Mouse (Mus musculus): Measurements from ENCODE around the gene 1700025C18Rik. TPM values are rescaled to one million over a fixed set of nuclear protein-coding genes. Genes with fewer than 3 reads are reported as not detected.
A peak's percentile ranks its signal among the peaks of the same experiment; 100 is the strongest.

Gene 1700025C18Rik
- polyA plus RNA-seq, 1 experiment from 2014 or later, result not detected

DNA sequence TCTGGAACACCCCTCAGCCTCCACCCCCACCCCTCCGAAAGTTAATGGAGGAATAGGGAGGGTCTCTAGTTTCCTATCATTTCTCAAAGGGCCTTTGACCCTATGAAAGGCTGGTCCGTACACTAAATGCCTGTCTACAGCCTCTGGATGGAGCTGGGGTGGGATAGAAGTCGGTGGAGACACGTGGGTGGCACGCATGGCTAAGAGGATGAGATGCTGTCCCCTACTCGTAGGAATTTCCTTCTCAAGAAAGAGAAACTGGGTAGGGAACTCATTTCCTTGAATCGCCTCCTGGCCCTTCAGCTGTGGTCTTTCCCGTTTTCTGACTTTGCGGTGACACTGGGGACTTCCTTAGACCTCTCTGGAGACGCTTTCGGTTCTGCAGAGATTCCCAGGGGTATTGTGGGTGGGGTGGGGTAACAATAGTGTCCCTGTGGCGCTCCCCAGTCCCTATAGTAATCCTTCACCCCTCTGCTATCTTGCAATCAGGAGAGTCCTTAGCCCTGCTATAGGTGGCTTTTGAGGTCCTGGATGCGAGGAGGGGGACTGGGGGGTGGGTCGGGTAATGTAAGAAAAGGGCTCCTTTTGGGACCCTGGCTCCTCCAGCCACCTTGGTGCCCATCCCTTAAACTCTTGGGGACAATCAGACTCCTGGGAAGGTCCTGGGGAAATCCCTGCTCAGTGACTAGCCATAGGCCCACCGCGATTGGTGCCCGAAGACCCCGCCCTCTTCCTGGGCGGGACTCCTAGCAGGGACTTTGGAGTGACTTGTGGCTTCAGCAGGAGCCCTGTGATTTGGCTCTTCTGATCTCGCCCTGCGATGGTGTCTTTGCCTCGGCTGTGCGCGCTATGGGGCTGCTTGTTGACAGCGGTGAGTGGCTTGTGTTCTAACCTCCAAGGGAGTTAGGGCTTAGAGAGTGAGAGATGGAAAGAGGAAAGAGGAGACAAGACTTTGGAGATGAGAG is 35.4 kb downstream of the 1700025C18Rik start, which contains the start of gene Cd40:
Cd40 (plus strand) TSS at position 740 of the 965 bp plus-strand sequence.
- no peaks in the 10 kb centered on the region for H3K36me3 ChIP-seq
- H3K27me3 ChIP-seq, result peaks cover 41% of the 10 kb centered on the region
- WGBS, result 12% methylated on average over 25 of the region's 25 CpGs
- H3K9ac ChIP-seq (replicated peaks), result 0 out of 2 replicates have a peak within 1 kb of the TSS, but pooled peaks have one; percentile 28
- peaks cover 19% of the 10 kb centered on the region for H3K4me1 ChIP-seq
- peak within 1 kb of the TSS; percentile 24 for H3K4me3 ChIP-seq
- peak within 1 kb of the TSS; percentile 46 for H3K4me2 ChIP-seq (replicated peaks)
- H3K27ac ChIP-seq (replicated peaks), result no peak within 1 kb of the TSS
- no peaks in the 10 kb centered on the region for H3K9me3 ChIP-seq
- no peak for ATAC-seq (ENCODE audit: low FRiP score, low read depth)

DNA sequence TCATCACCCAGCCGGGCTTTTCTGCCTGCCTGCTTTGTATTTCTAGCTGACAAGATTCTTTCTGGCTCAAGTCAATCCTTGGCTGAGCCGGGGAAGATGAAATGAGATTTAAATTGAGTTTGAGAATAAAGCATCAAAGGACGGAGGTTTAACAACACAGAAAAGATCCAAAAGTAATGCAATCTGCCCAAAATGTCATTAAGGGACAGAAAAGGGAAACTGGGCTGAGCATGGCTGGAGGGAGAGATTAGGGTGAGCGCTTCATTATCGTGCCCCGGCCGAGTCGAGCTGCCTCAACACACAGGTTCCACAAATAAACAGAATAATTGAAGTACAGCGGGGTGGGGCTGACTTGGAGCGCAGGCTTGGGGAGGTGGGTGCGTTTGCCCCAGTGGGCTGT is 39.0 kb downstream of the 1700025C18Rik start:
- peaks cover 29% of the 10 kb centered on the region for H3K27me3 ChIP-seq
- ATAC-seq (ENCODE audit: low FRiP score, low read depth), result no peak
- H3K9me3 ChIP-seq, result no peaks in the 10 kb centered on the region
- peaks cover 19% of the 10 kb centered on the region for H3K4me1 ChIP-seq
- peak overlapping the region; percentile 53 for H3K27ac ChIP-seq (replicated peaks)
- H3K36me3 ChIP-seq, result no peaks in the 10 kb centered on the region
- no peak overlapping the region for H3K4me2 ChIP-seq (replicated peaks)
- no peak overlapping the region for H3K9ac ChIP-seq (replicated peaks)
- WGBS, result 13% methylated on average over 11 of the region's 11 CpGs
- H3K4me3 ChIP-seq, result no peak overlapping the region

DNA sequence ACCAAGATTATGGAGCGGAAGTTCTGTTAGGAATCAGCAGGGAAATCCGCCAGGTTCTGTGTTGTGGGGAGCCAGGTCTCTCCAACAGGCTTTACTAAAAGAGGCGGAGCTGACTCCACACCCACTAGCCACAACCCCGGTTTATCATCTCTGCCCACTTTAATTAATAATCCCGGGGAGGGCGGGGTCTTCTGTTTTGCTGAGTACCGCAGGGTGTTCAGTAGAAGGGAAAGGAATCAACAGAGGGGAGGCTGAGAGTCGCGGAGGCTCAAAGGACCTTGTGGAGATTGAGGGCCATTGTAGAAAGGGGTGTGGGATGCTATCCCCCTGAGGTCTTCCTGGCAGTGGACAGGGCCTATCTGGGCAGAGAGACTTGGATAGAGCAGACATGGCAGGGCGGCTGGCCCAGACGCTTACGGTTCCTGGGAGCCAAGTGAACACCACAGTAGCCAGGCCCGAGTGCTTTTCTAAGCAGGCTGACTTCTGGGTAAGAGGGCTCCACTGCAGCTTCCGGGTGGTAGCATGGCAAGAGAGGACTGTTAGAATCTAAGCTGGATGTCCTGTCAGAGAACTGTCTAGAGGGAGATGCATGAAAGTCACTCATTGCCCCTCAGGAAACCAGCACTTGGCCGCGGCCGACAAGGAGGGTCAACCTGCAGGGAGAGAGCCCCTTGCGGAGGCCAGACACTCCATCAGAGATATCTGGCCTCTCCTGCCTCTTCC is 39.6 kb downstream of the 1700025C18Rik start:
- Histone ChIP-seq H3K27ac (replicated peaks) (peak overlapping the region; percentile 53), H3K4me3 (no peak overlapping the region), H3K9ac (replicated peaks) (no peak overlapping the region), H3K36me3 (no peaks in the 10 kb centered on the region), H3K4me2 (replicated peaks) (no peak overlapping the region), H3K27me3 (peaks cover 23% of the 10 kb centered on the region), H3K9me3 (no peaks in the 10 kb centered on the region), H3K4me1 (peaks cover 19% of the 10 kb centered on the region)
- 67% methylated on average over 18 of the region's 18 CpGs for WGBS
- no peak for ATAC-seq (ENCODE audit: low FRiP score, low read depth)

DNA sequence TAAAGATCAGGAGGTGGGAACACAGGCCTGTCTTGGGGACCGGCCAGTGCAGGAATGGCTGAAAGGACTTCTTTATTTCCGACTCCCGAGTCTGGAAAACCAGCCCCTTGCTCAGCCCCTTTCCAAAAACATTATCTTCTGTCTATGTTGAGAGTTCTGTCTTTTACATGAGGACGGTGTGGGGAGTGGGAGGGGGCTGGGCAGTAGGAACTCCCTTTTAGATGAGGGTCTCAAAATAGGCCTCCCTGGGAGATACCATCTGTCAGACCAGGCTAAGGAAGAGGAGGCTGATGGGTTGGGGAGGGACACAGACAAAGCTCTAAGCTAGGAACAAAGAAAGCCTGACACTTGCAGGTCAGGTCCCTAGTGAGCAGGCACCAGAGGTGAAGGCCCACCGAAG is 41.5 kb downstream of the 1700025C18Rik start:
- H3K27ac ChIP-seq (replicated peaks), result no peak overlapping the region
- WGBS, result 46% methylated on average over 5 of the region's 5 CpGs

DNA sequence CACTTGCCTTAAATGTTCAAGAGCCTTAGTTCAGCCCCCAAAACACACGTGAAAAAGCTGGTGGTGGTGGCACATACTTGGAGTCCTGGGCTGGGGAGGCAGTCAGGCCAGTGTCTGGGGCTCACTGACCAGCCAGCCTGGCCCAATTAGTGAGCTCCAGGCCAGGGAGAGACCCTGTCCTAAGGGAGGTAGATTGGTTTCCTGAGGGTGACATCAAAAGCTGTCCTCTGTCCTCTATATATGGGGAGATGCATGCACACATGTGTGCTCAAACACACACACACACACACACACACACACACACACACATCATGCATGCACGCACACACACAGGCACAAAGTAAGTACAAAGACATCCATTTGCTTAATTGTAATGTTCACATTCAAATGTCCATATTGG is 46.8 kb downstream of the 1700025C18Rik start:
- no peak for ATAC-seq (ENCODE audit: low FRiP score, low read depth)
- Histone ChIP-seq H3K9ac (replicated peaks) (no peak overlapping the region), H3K27me3 (peaks cover 9% of the 10 kb centered on the region; the same call in 1 of the 2 replicates), H3K9me3 (no peaks in the 10 kb centered on the region), H3K4me1 (peaks cover 13% of the 10 kb centered on the region), H3K4me3 (no peak overlapping the region), H3K4me2 (replicated peaks) (no peak overlapping the region), H3K36me3 (no peaks in the 10 kb centered on the region), H3K27ac (replicated peaks) (peak overlapping the region; percentile 50)
- WGBS, result 48% methylated on average over 2 of the region's 2 CpGs

More for the DNA sequence above, 41.5 kb downstream of the 1700025C18Rik start:
- Histone ChIP-seq H3K4me3 (no peak overlapping the region), H3K9me3 (no peaks in the 10 kb centered on the region), H3K36me3 (no peaks in the 10 kb centered on the region), H3K9ac (replicated peaks) (no peak overlapping the region), H3K4me1 (peaks cover 10% of the 10 kb centered on the region; the same call in 1 of the 2 replicates), H3K27me3 (peaks cover 15% of the 10 kb centered on the region; the same call in 1 of the 2 replicates), H3K4me2 (replicated peaks) (no peak overlapping the region)
- ATAC-seq (ENCODE audit: low FRiP score, low read depth), result no peak

DNA sequence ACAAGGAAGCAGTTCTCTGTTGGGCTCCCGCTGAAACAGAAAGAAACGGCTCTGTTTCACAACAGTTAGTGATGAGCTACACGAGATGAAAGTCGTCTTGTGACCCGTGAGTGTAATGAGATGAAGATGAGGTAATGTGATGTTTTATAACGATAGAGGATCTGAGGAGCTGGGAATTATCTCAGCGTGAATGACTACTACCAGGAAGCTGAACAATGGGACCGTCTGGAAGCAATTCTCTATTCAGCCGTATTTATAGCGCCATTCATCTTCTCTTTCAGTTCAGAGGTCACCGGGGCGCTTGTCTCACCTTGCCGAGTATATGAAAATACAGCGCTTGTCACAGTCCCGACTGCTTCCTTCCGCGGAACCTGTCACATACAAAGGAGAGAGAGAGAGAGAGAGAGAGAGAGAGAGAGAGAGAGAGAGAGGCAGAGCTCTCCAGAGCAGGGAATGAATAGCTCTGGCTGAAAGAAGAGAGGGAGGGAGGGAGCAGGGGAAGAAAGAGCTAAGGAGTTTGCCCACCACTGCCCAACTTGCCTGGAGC is 47.4 kb downstream of the 1700025C18Rik start:
- ATAC-seq (ENCODE audit: low FRiP score, low read depth), result 0 out of 2 replicates have a peak, but pooled peaks have one; percentile 34
- peaks cover 13% of the 10 kb centered on the region for H3K4me1 ChIP-seq
- H3K27ac ChIP-seq (replicated peaks), result peak overlapping the region; percentile 50
- no peaks in the 10 kb centered on the region for H3K9me3 ChIP-seq
- WGBS, result 3% methylated on average over 17 of the region's 17 CpGs
- no peaks in the 10 kb centered on the region for H3K36me3 ChIP-seq
- no peak overlapping the region for H3K9ac ChIP-seq (replicated peaks)
- peak overlapping the region; percentile 47 for H3K4me2 ChIP-seq (replicated peaks)
- peak overlapping the region; percentile 18; the same call in 1 of the 2 replicates for H3K4me3 ChIP-seq
- H3K27me3 ChIP-seq, result peaks cover 9% of the 10 kb centered on the region; the same call in 1 of the 2 replicates

DNA sequence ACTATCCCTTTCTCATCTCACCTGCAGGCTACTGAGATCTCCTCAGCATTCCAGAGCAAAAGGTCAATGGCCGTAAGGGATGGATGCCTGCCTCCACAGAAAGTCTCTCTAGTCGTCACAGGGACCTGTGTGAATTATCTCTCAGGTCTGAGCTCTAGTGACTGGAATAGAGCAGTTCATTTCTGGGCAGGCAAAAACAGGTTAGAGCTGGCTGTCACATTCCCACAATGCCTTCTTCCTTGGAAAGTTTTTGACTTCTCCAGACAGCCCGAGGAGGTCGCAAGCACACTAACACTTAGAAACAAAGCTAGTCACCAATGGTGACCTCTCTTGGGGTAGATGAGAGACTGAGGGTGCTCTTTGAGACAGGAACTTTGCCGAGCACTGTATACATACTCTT is 48.4 kb downstream of the 1700025C18Rik start:
- Histone ChIP-seq H3K9ac (replicated peaks) (no peak overlapping the region), H3K4me1 (peaks cover 13% of the 10 kb centered on the region), H3K27ac (replicated peaks) (no peak overlapping the region), H3K36me3 (no peaks in the 10 kb centered on the region), H3K4me3 (no peak overlapping the region), H3K9me3 (no peaks in the 10 kb centered on the region), H3K27me3 (peaks cover 9% of the 10 kb centered on the region; the same call in 1 of the 2 replicates), H3K4me2 (replicated peaks) (no peak overlapping the region)
- WGBS, result 80% methylated on average over 5 of the region's 5 CpGs
- ATAC-seq (ENCODE audit: low FRiP score, low read depth), result no peak

DNA sequence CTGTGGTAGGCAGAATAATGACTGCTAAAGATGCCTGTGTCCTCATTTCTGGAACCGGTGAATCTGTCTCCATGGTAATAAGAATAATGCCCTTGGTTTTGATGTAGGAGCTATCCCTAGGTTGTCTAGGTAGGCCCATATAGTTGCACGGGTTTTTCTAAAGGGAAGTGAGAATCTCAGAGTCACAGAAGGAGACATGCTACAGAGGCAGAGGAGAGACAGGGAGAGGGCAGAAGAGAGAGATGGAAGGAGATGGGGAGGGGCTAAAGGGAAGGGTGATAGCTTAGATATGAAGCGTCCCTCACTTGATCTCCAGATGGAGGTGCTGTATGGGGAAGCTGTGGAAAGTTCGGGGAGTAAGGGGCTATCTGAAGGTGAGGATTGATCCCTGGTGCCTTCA is 53.1 kb downstream of the 1700025C18Rik start:
- Histone ChIP-seq H3K4me1 (peaks cover 23% of the 10 kb centered on the region), H3K27me3 (no peaks in the 10 kb centered on the region), H3K27ac (replicated peaks) (no peak overlapping the region), H3K9ac (replicated peaks) (no peak overlapping the region), H3K9me3 (no peaks in the 10 kb centered on the region), H3K4me3 (no peak overlapping the region), H3K36me3 (no peaks in the 10 kb centered on the region), H3K4me2 (replicated peaks) (no peak overlapping the region)
- no peak for ATAC-seq (ENCODE audit: low FRiP score, low read depth)
- 71% methylated on average over 4 of the region's 4 CpGs for WGBS

DNA sequence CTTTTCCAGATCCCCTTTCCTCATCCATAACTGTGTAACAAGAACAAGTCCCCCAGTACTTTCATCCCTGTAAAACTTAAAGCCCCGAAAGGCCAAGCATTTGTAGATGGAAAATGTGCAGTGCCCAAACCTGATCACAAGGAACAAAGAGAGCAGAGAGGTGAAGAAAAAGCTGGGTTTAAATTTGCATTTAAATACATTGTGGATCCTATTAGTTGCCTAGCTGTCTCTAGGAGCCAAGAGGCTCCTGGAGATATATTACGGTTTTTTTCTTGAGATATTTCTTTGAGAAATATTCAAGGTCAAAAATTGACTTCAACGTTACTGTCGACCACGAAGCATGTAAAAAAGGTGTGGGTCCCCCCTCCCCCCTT is 55.5 kb downstream of the 1700025C18Rik start:
- Histone ChIP-seq H3K9ac (replicated peaks) (no peak overlapping the region; the same call in 1 of the 2 replicates), H3K27ac (replicated peaks) (peak overlapping the region; percentile 96), H3K27me3 (no peaks in the 10 kb centered on the region), H3K9me3 (no peaks in the 10 kb centered on the region), H3K4me1 (peaks cover 37% of the 10 kb centered on the region), H3K4me2 (replicated peaks) (peak overlapping the region; percentile 73), H3K36me3 (no peaks in the 10 kb centered on the region), H3K4me3 (peak overlapping the region; percentile 97)
- WGBS, result 8% methylated on average over 5 of the region's 5 CpGs
- no peak; the same call in 1 of the 2 replicates for ATAC-seq (ENCODE audit: low FRiP score, low read depth)

DNA sequence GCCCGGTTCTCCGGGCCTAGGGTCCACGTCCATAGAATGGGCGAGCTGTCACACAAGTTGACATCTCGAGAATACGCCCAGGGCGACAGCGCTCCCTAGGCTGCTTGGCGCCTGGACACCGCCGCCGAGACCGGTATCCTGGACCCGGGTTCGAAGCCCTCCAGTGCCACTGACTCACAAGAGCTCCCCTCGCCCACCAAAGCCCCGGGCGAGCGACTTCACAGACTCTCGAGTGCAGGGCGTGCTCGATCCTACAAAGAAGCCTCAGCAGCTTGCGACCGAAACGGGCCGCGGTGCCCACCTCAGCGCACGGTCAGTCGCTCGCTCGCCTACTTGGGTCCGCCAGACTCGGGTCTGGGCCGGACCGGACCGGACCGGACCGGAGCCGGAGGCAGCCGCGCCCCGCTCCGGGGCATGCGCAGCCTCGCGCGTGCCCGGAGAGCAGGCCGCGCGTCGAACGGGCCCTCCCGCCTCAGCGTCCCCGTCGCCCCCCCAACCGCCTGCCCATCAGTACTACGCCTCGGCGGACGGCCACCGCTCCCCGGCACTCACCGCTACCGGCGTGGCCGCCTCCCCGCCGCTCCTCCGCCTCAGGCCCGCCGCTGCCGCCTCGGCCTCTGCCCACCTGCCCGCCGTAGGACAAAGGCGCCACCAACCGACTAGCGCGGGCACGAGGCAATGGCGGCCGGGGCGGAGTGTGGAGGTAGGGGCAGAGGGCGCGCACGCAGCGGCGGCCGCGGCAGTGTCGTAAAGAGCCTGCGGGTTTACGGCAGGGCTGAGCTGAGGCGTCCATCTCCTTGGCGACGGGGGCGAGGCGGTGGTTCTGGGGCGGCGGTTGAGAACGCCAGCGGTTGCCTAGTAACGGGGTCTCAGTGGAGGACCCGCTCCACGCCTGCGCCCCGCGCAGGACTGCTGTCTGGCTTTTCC is 56.2 kb downstream of the 1700025C18Rik start, which contains the start of gene Ncoa5:
Ncoa5 (minus strand) TSS at position 737 of the 927 bp plus-strand sequence.
- no peaks in the 10 kb centered on the region for H3K9me3 ChIP-seq
- peak within 1 kb of the TSS; percentile 96 for H3K27ac ChIP-seq (replicated peaks)
- peak; percentile 97 for ATAC-seq (ENCODE audit: low FRiP score, low read depth)
- H3K4me2 ChIP-seq (replicated peaks), result peak within 1 kb of the TSS; percentile 73
- H3K4me3 ChIP-seq, result peak within 1 kb of the TSS; percentile 97
- peak within 1 kb of the TSS; percentile 98 for H3K9ac ChIP-seq (replicated peaks)
- no peaks in the 10 kb centered on the region for H3K27me3 ChIP-seq
- under 1% methylated on average over 97 of the region's 111 CpGs for WGBS
- H3K36me3 ChIP-seq, result no peaks in the 10 kb centered on the region
- H3K4me1 ChIP-seq, result peaks cover 37% of the 10 kb centered on the region

DNA sequence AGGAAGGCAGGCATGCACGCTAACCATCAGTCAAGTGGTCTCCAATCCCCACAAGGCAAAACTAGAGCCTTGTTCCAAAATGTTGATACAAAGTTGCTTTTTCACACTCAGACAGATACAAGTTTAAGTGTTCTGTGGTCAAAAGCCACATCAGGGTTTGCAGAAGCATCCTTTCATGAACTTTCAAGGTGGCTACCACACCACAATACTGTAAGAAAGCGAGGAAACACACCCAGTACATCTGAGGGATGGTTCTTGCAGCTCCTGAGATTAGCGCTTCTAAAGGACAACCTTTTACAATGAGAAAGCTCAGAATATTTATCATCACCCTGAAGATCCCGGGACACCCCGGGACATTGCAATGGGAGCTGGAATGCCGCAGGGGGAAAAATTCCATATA is 57.2 kb downstream of the 1700025C18Rik start:
- no peaks in the 10 kb centered on the region for H3K9me3 ChIP-seq
- H3K4me1 ChIP-seq, result peaks cover 41% of the 10 kb centered on the region
- H3K27ac ChIP-seq (replicated peaks), result no peak overlapping the region
- no peaks in the 10 kb centered on the region for H3K27me3 ChIP-seq
- H3K4me2 ChIP-seq (replicated peaks), result peak overlapping the region; percentile 73
- H3K4me3 ChIP-seq, result peak overlapping the region; percentile 97
- no peak for ATAC-seq (ENCODE audit: low FRiP score, low read depth)
- 53% methylated on average over 6 of the region's 6 CpGs for WGBS
- peak overlapping the region; percentile 98 for H3K9ac ChIP-seq (replicated peaks)
- 0 out of 2 replicates have a peak, but pooled peaks cover 3% of the 10 kb centered on the region for H3K36me3 ChIP-seq
